Mouse (Mus musculus): ENCODE measurements at regions not wholly inside any gene's neighbourhood (a gene's known extent, or its start where the extent isn't known, plus 50 kb on each side); places are given as distances from the start of the nearest gene placed in this dataset.

GRCm38 (mm10) chr13:53709062-53709461, 236.2 kb upstream of the Msx2 start:
- ATAC-seq (ENCODE audit: low TSS enrichment): no peak

GRCm38 (mm10) chr13:53707548-53707947, 234.7 kb upstream of the Msx2 start:
- no peak for ATAC-seq (ENCODE audit: low TSS enrichment)

GRCm38 (mm10) chr13:53704104-53704503, 231.2 kb upstream of the Msx2 start:
- ATAC-seq (ENCODE audit: low TSS enrichment): no peak

GRCm38 (mm10) chr13:53700236-53700635, 227.4 kb upstream of the Msx2 start:
- no peak for ATAC-seq (ENCODE audit: low TSS enrichment)

GRCm38 (mm10) chr13:53697954-53698353, 225.1 kb upstream of the Msx2 start:
- no peak for ATAC-seq (ENCODE audit: low TSS enrichment)

GRCm38 (mm10) chr13:53695385-53695784, 222.5 kb upstream of the Msx2 start:
- ATAC-seq (ENCODE audit: low TSS enrichment): no peak

- ATAC-seq (ENCODE audit: low TSS enrichment): no peak
Measured at GRCm38 (mm10) chr13:53688934-53689333, 216.1 kb upstream of the Msx2 start.

- peak; percentile 94 for ATAC-seq (ENCODE audit: low TSS enrichment)
Measured at GRCm38 (mm10) chr13:53688489-53688888, 215.6 kb upstream of the Msx2 start.

GRCm38 (mm10) chr13:53684498-53684897, 211.6 kb upstream of the Msx2 start:
- no peak; the same call in 1 of the 2 replicates for ATAC-seq (ENCODE audit: low TSS enrichment)

GRCm38 (mm10) chr13:53677187-53677586, 204.3 kb upstream of the Msx2 start:
- ATAC-seq (ENCODE audit: low TSS enrichment): no peak

- no peak for ATAC-seq (ENCODE audit: low TSS enrichment)
Measured at GRCm38 (mm10) chr13:53670361-53670760, 197.5 kb upstream of the Msx2 start.

GRCm38 (mm10) chr13:53667518-53667917, 194.6 kb upstream of the Msx2 start:
- no peak for ATAC-seq (ENCODE audit: low TSS enrichment)

- ATAC-seq (ENCODE audit: low TSS enrichment): no peak
Measured at GRCm38 (mm10) chr13:53665592-53665991, 192.7 kb upstream of the Msx2 start.

- ATAC-seq (ENCODE audit: low TSS enrichment): no peak; the same call in 1 of the 2 replicates
Measured at GRCm38 (mm10) chr13:53664631-53665230, 191.9 kb upstream of the Msx2 start.

- no peak for ATAC-seq (ENCODE audit: low TSS enrichment)
Measured at GRCm38 (mm10) chr13:53652826-53653225, 180.0 kb upstream of the Msx2 start.

- ATAC-seq (ENCODE audit: low TSS enrichment): no peak
Measured at GRCm38 (mm10) chr13:53648353-53648752, 175.5 kb upstream of the Msx2 start.

- no peak for ATAC-seq (ENCODE audit: low TSS enrichment)
Measured at GRCm38 (mm10) chr13:53642557-53642956, 169.7 kb upstream of the Msx2 start.

- ATAC-seq (ENCODE audit: low TSS enrichment): no peak
Measured at GRCm38 (mm10) chr13:53639584-53639983, 166.7 kb upstream of the Msx2 start.

- ATAC-seq (ENCODE audit: low TSS enrichment): no peak
Measured at GRCm38 (mm10) chr13:53639115-53639514, 166.2 kb upstream of the Msx2 start.

GRCm38 (mm10) chr13:53636011-53636410, 163.1 kb upstream of the Msx2 start:
- ATAC-seq (ENCODE audit: low TSS enrichment): no peak

- ATAC-seq (ENCODE audit: low TSS enrichment): no peak
Measured at GRCm38 (mm10) chr13:53634637-53635203, 161.8 kb upstream of the Msx2 start.

GRCm38 (mm10) chr13:53598050-53598449, 125.2 kb upstream of the Msx2 start:
- ATAC-seq (ENCODE audit: low TSS enrichment): no peak

- no peak for ATAC-seq (ENCODE audit: low TSS enrichment)
Measured at GRCm38 (mm10) chr13:53596871-53597800, 124.3 kb upstream of the Msx2 start.

Data from frontal cortex, adult (tissue).